ENCODE assay signal across 10 mouse cellular contexts in the genomic region with DNA sequence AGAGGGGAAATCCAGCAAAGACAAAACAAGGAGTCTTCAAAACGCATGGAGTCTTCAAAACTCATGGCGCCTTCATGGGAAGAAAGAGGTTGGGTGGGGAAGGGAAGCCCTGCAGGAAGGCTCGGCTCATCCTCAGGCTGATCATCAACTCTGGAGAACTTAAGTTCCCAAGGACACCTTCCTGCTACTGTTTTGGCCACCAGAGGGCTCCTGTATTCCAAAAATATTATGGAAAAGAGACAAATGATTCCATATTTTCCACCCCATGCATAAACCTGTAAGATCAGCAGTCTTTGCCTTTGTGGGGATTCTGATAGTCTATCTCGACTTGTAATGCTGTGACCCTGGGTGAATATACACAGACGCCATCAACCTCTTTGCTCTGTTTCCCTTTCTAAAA.
DNase-seq lines count a peak whose midpoint lies in the region; ATAC-seq and TF ChIP-seq lines count a peak whose summit lies in the region.
"Had no signal": no experiment of that assay in that cellular context is flagged by ENCODE, and none has a peak within 500 bp of the region (broad histone marks: within the 10 kb centered on the region; RNA-seq: fewer than 3 reads in every experiment).

No protein-coding gene starts in this region.

- no peak overlapping the region for H3K4me2 ChIP-seq in forebrain, embryonic 11.5 days (ENCODE audit: low read depth, low read length, severe bottlenecking)
- H3K4me2 ChIP-seq in midbrain, embryonic 16.5 days (ENCODE audit: low read length): no peak overlapping the region
- H3K4me2 ChIP-seq: embryonic facial prominence, embryonic 12.5 days had no signal

- H3K9ac ChIP-seq in forebrain, embryonic 11.5 days (ENCODE audit: low read length): no peak overlapping the region
- no peak overlapping the region for H3K9ac ChIP-seq in midbrain, embryonic 16.5 days (ENCODE audit: low read depth, low read length)
- H3K9ac ChIP-seq: embryonic facial prominence, embryonic 12.5 days had no signal

- H3K36me3 ChIP-seq in forebrain, embryonic 10.5 days (replicated peaks): no peaks in the 10 kb centered on the region
- no peaks in the 10 kb centered on the region for H3K36me3 ChIP-seq in forebrain, embryonic 11.5 days (ENCODE audit: control insufficient read depth, insufficient read depth, low read length)
- no peaks in the 10 kb centered on the region for H3K36me3 ChIP-seq in C2C12 (ENCODE audit: control insufficient read depth, insufficient read depth)
- H3K36me3 ChIP-seq in midbrain, embryonic 16.5 days (ENCODE audit: control insufficient read depth, insufficient read depth, low read length): no peaks in the 10 kb centered on the region
- H3K36me3 ChIP-seq: embryonic facial prominence, embryonic 12.5 days had no signal

- TF ChIP-seq CTCF in C2C12 (IDR thresholded peaks at IDR 0.05; ENCODE audit: control insufficient read depth, insufficient read depth, insufficient read length): peak; percentile 18

- H3K27me3 ChIP-seq in forebrain, embryonic 10.5 days (ENCODE audit: poor library complexity, severe bottlenecking): peaks cover 35% of the 10 kb centered on the region
- H3K27me3 ChIP-seq in forebrain, embryonic 11.5 days (ENCODE audit: control insufficient read depth, insufficient read depth, low read length): no peaks in the 10 kb centered on the region
- peaks cover 6% of the 10 kb centered on the region for H3K27me3 ChIP-seq in C2C12 (ENCODE audit: control insufficient read depth, insufficient read depth, insufficient read length)
- H3K27me3 ChIP-seq in midbrain, embryonic 16.5 days (ENCODE audit: control insufficient read depth, insufficient read depth, low read depth, low read length): no peaks in the 10 kb centered on the region
- H3K27me3 ChIP-seq: embryonic facial prominence, embryonic 12.5 days had no signal

- H3K4me3 ChIP-seq in forebrain, embryonic 10.5 days: no peak overlapping the region
- H3K4me3 ChIP-seq in forebrain, embryonic 11.5 days (ENCODE audit: low read depth, low read length): no peak overlapping the region
- H3K4me3 ChIP-seq in C2C12 (ENCODE audit: insufficient read depth, poor library complexity, severe bottlenecking): no peak overlapping the region
- no peak overlapping the region for H3K4me3 ChIP-seq in midbrain, embryonic 16.5 days (ENCODE audit: low read depth, low read length)
- H3K4me3 ChIP-seq: embryonic facial prominence, embryonic 12.5 days had no signal

- H3ac ChIP-seq in C2C12 (ENCODE audit: control insufficient read depth, insufficient read length, low read depth): no peak overlapping the region

- no peaks in the 10 kb centered on the region for H3K9me3 ChIP-seq in forebrain, embryonic 10.5 days
- no peaks in the 10 kb centered on the region for H3K9me3 ChIP-seq in forebrain, embryonic 11.5 days (ENCODE audit: control insufficient read depth, low read length)
- H3K9me3 ChIP-seq in midbrain, embryonic 16.5 days (replicated peaks; ENCODE audit: control insufficient read depth, low read length, poor library complexity, severe bottlenecking): no peaks in the 10 kb centered on the region
- H3K9me3 ChIP-seq: embryonic facial prominence, embryonic 12.5 days had no signal

- H3K79me2 ChIP-seq in C2C12 (ENCODE audit: control insufficient read depth, insufficient read depth): no peaks in the 10 kb centered on the region

- 55% methylated on average over 5 of the region's 5 CpGs for WGBS in forebrain, embryonic 10.5 days
- WGBS in forebrain, embryonic 11.5 days: 66% methylated on average over 5 of the region's 5 CpGs
- 54% methylated on average over 5 of the region's 5 CpGs for WGBS in midbrain, embryonic 16.5 days

- H3K79me3 ChIP-seq in C2C12 (ENCODE audit: low read depth): no peaks in the 10 kb centered on the region

- ATAC-seq in forebrain, embryonic 11.5 days (replicated peaks; ENCODE audit: low FRiP score): no peak
- ATAC-seq in midbrain, embryonic 16.5 days: peak; percentile 29; the same call in 1 of the 2 replicates
- ATAC-seq in granulocyte monocyte progenitor cell, adult 5-6 weeks (replicated peaks; ENCODE audit: poor library complexity, severe bottlenecking): no peak

- DNase-seq in forebrain, embryonic 10.5 days (ENCODE audit: extremely low spot score, low spot score): no peak
- no peak for DNase-seq in forebrain, embryonic 11.5 days (ENCODE audit: low spot score)
- DNase-seq in cerebellum, postnatal 25 days: peak; percentile 51 to 76
- peak; percentile 52 to 77 for DNase-seq in heart, postnatal 14 days
- peak; percentile 67 to 73 for DNase-seq in left cerebral cortex, postnatal 25 days (ENCODE audit: low spot score in 2 of 2)

- H3K27ac ChIP-seq in forebrain, embryonic 10.5 days: peak overlapping the region; percentile 51; the same call in 1 of the 2 replicates
- H3K27ac ChIP-seq in forebrain, embryonic 11.5 days (ENCODE audit: low read depth, low read length): no peak overlapping the region
- no peak overlapping the region for H3K27ac ChIP-seq in midbrain, embryonic 16.5 days (ENCODE audit: low read length)
- H3K27ac ChIP-seq: embryonic facial prominence, embryonic 12.5 days; macrophage had no signal

- H3K4me1 ChIP-seq in forebrain, embryonic 10.5 days: peaks cover 32% of the 10 kb centered on the region
- peaks cover 12% of the 10 kb centered on the region for H3K4me1 ChIP-seq in forebrain, embryonic 11.5 days (replicated peaks; ENCODE audit: control insufficient read depth, insufficient read depth, low read length)
- peaks cover 8% of the 10 kb centered on the region for H3K4me1 ChIP-seq in midbrain, embryonic 16.5 days (ENCODE audit: control insufficient read depth, insufficient read depth, low read length)

- intact Hi-C loops in heart, postnatal 14 days (cut with DNase I): loop anchor here (1.0 to 10.0 kb wide), 2 partner anchors 34 to 180 kb away; no protein-coding TSS in a partner anchor
- intact Hi-C loops in left cerebral cortex, postnatal 25 days (cut with DNase I): loop anchor here (1.0 to 5.0 kb wide), 4 partner anchors 34 to 176 kb away; partner anchors contain the start of gene Parp11

TF ChIP-seq in C2C12, 6 proteins besides CTCF, POLR2A, EP300 and RAD21:
- TF ChIP-seq FOSL1 (IDR thresholded peaks at IDR 0.05; ENCODE audit: insufficient read depth, low read length, poor library complexity, severe bottlenecking) (no peak), MAX (IDR thresholded peaks at IDR 0.05) (no peak), CEBPB (IDR thresholded peaks at IDR 0.05; ENCODE audit: low read depth) (no peak), MYOD1 (IDR thresholded peaks at IDR 0.05; ENCODE audit: control insufficient read depth, insufficient read length, low read depth) (no peak), USF1 (IDR thresholded peaks at IDR 0.05; ENCODE audit: low read depth) (no peak), MYOG (IDR thresholded peaks at IDR 0.05; ENCODE audit: control insufficient read depth, extremely low read depth, insufficient read length) (no peak)

Comparison
In these comparisons a context has a peak if more than half of its experiments do, and no peak if none do; other contexts are left out.
1. DNase-seq: peak in cerebellum, postnatal 25 days (2 of 2), heart, postnatal 14 days (2 of 2) and left cerebral cortex, postnatal 25 days (2 of 2); none in forebrain, embryonic 10.5 days (single experiment) and forebrain, embryonic 11.5 days (single experiment).